Mouse (Mus musculus): ENCODE results near the gene Elp5. TPM values are rescaled to one million over a fixed set of nuclear protein-coding genes. Genes with fewer than 3 reads are reported as not detected.
A peak's percentile ranks its signal among the peaks of the same experiment; 100 is the strongest.

Elp5 gene
- polyA plus RNA-seq (2015; fragmentation: Nextera tagmentation; extraction: Ambion mirVana) = 166 and 167 TPM in 2 replicates

DNA sequence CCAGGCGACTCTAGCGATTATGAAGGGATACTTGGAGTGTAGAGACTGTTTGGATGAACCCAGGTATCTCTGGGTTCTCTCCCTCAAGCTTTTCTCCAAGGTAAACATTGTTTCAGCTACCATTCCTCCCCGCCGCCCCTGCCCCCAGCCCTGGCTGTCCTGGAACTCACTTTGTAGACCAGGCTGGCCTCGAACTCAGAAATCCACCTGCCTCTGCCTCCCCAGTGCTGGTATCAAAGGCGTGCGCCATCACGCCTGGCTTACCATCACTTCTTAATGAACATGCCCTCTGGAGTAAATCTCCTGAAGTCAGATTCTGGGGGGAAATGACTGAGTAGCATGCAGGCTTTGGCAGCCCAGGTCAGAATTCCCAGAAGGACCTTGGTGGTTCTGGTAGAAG is at the start of gene Elp5:
TSS of gene Elp5 (minus strand) at position 293 of the 400 bp plus-strand sequence.
- peaks cover 30% of the 10 kb centered on the region for H3K4me1 ChIP-seq (replicated peaks; ENCODE audit: control insufficient read depth, insufficient read depth, low read length)
- H3K9me3 ChIP-seq (ENCODE audit: control insufficient read depth, low read length) = no peaks in the 10 kb centered on the region
- peak within 1 kb of the TSS; percentile 98 for H3K27ac ChIP-seq (ENCODE audit: low read length)
- H3K4me3 ChIP-seq (replicated peaks; ENCODE audit: low read length) = peak within 1 kb of the TSS; percentile 73
- H3K4me2 ChIP-seq (ENCODE audit: low read length) = peak within 1 kb of the TSS; percentile 65
- ATAC-seq = no peak
- peaks cover 17% of the 10 kb centered on the region for H3K36me3 ChIP-seq (ENCODE audit: control insufficient read depth, insufficient read depth)
- H3K27me3 ChIP-seq (replicated peaks; ENCODE audit: control insufficient read depth, insufficient read depth, low read length) = no peaks in the 10 kb centered on the region
- WGBS = 63% methylated on average over 8 of the region's 8 CpGs
- H3K9ac ChIP-seq (replicated peaks; ENCODE audit: low read depth, low read length) = peak within 1 kb of the TSS; percentile 80

DNA sequence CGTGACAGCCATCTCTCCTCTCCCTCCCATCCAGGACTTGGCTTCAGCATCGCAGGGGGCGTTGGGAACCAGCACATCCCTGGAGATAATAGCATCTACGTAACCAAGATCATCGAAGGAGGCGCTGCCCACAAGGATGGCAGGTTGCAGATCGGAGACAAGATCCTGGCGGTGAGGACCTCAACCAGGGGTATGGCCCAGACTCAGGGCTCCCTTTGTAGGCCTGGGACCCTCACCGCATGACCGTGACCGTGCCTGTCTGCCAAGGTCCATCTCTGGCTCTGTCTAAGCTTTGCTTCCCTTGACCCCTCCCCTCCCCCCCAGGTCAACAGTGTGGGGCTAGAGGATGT is 49.0 kb upstream of the Elp5 start:
- 98% methylated on average over 11 of the region's 11 CpGs for WGBS
- H3K27ac ChIP-seq (ENCODE audit: low read length) = no peak overlapping the region

DNA sequence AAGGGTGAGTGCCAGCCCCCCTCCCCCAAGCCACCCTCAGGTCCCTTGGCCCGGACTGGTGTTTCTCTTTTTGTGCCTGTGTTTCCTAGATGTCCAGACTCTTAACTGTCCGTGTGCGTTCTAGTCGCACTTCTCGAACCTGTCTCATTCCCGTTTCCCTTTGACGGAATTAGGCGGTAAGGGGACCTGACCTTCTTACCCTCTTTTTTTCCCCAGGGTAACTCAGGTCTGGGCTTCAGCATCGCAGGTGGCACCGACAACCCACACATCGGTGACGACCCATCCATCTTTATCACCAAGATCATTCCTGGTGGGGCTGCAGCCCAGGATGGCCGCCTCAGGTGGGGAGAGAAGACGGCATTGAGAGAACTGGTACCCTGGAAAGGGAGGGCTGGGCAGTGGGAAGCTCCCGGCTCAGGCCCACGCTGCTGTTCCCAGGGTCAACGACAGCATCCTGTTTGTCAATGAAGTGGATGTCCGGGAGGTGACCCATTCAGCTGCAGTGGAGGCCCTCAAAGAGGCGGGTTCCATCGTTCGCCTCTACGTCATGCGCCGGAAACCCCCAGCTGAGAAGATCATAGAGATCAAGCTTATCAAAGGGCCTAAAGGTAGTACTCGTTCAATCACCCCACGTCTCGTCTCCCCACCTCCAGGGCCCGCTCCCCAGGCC is 48.5 kb upstream of the Elp5 start:
- Histone ChIP-seq H3K9me3 (ENCODE audit: control insufficient read depth, low read length) (no peaks in the 10 kb centered on the region), H3K27me3 (replicated peaks; ENCODE audit: control insufficient read depth, insufficient read depth, low read length) (no peaks in the 10 kb centered on the region), H3K4me1 (replicated peaks; ENCODE audit: control insufficient read depth, insufficient read depth, low read length) (peaks cover 54% of the 10 kb centered on the region), H3K27ac (ENCODE audit: low read length) (peak overlapping the region; percentile 96), H3K4me3 (replicated peaks; ENCODE audit: low read length) (peak overlapping the region; percentile 35), H3K9ac (replicated peaks; ENCODE audit: low read depth, low read length) (peak overlapping the region; percentile 43), H3K36me3 (ENCODE audit: control insufficient read depth, insufficient read depth) (peaks cover 21% of the 10 kb centered on the region), H3K4me2 (ENCODE audit: low read length) (peak overlapping the region; percentile 71)
- 94% methylated on average over 28 of the region's 28 CpGs for WGBS
- no peak for ATAC-seq

More for the DNA sequence above, 49.0 kb upstream of the Elp5 start:
- H3K4me1 ChIP-seq (replicated peaks; ENCODE audit: control insufficient read depth, insufficient read depth, low read length) = peaks cover 49% of the 10 kb centered on the region
- H3K9me3 ChIP-seq (ENCODE audit: control insufficient read depth, low read length) = no peaks in the 10 kb centered on the region
- no peaks in the 10 kb centered on the region for H3K27me3 ChIP-seq (replicated peaks; ENCODE audit: control insufficient read depth, insufficient read depth, low read length)
- H3K9ac ChIP-seq (replicated peaks; ENCODE audit: low read depth, low read length) = no peak overlapping the region
- peaks cover 21% of the 10 kb centered on the region for H3K36me3 ChIP-seq (ENCODE audit: control insufficient read depth, insufficient read depth)
- no peak for ATAC-seq
- no peak overlapping the region for H3K4me3 ChIP-seq (replicated peaks; ENCODE audit: low read length)
- no peak overlapping the region for H3K4me2 ChIP-seq (ENCODE audit: low read length)

DNA sequence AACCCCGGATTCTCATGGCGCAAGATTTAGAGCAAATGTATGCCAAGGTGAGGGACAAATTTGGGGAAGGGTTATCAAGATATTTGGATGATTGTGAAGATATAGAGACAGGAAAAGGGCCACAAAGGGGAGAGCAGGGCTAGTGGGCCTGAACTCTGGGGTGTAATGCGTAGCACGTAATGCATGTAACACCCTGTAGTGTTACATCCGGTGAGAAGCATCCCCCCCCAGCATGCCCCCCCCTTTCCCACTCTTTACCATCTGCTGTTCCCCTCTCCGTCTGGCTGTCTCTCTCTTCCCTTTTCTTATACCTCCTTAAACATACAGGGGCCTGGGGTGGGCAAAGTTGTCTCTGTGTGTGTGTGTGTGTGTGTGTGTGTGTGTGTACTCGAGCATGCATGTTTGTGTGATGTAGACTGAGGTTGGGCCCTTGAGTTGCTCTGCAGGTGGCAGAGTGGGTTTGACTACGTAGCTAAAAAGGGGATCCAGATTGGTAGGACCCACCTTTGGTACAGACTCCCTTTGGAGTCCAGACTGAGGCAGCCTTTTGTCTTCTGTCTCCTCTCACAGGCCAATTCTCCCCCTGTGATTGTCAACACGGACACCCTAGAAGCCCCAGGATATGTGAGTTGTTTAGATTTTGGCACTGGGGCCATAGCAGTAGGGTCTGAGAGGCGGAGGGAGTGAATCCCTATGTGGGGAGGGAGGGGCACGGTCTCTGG is 47.7 kb upstream of the Elp5 start:
- Histone ChIP-seq H3K4me3 (replicated peaks; ENCODE audit: low read length) (peak overlapping the region; percentile 35), H3K4me1 (replicated peaks; ENCODE audit: control insufficient read depth, insufficient read depth, low read length) (peaks cover 60% of the 10 kb centered on the region), H3K27ac (ENCODE audit: low read length) (peak overlapping the region; percentile 96), H3K4me2 (ENCODE audit: low read length) (peak overlapping the region; percentile 71), H3K36me3 (ENCODE audit: control insufficient read depth, insufficient read depth) (peaks cover 21% of the 10 kb centered on the region), H3K9me3 (ENCODE audit: control insufficient read depth, low read length) (no peaks in the 10 kb centered on the region), H3K27me3 (replicated peaks; ENCODE audit: control insufficient read depth, insufficient read depth, low read length) (no peaks in the 10 kb centered on the region), H3K9ac (replicated peaks; ENCODE audit: low read depth, low read length) (peak overlapping the region; percentile 43)
- ATAC-seq = peak; percentile 67
- 11% methylated on average over 11 of the region's 11 CpGs for WGBS

DNA sequence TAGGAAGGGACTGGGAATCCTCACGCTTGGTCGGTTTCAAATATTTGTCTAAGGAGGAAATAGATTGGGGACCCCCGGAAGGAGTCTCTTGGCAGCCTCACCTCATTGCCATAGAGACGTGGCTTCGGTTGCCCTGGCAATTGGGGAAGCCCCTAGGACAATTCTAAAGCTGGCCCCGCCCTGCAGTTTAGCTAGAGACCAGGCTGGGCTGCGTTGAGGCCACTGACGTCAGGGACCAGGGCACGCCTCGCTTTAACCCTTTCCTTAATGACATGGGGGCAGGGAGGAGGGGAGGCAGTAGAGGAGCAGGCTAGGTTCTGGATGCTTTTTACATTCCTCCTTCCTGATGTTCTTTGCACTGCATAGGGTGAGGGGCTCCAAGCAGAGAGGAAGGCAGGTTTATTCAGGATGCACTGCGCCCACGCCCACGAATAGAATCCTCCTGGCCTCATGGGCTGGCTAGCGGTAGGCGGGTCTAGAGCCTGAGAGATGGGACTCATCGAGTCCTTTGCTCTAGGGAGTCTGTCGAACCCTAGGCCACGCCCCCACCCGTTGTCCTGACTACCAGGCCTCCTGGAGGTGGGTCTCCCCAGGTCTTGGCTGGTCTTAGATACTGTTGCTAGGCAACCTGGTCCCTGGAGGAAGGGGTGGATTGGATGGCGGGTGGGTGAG is 46.9 kb upstream of the Elp5 start:
- Histone ChIP-seq H3K27me3 (replicated peaks; ENCODE audit: control insufficient read depth, insufficient read depth, low read length) (no peaks in the 10 kb centered on the region), H3K4me3 (replicated peaks; ENCODE audit: low read length) (peak overlapping the region; percentile 35), H3K9me3 (ENCODE audit: control insufficient read depth, low read length) (no peaks in the 10 kb centered on the region), H3K27ac (ENCODE audit: low read length) (peak overlapping the region; percentile 96), H3K36me3 (ENCODE audit: control insufficient read depth, insufficient read depth) (peaks cover 21% of the 10 kb centered on the region), H3K9ac (replicated peaks; ENCODE audit: low read depth, low read length) (peak overlapping the region; percentile 33), H3K4me1 (replicated peaks; ENCODE audit: control insufficient read depth, insufficient read depth, low read length) (peaks cover 68% of the 10 kb centered on the region), H3K4me2 (ENCODE audit: low read length) (peak overlapping the region; percentile 71)
- WGBS = 0% methylated on average over 20 of the region's 20 CpGs
- ATAC-seq = peak; percentile 92

DNA sequence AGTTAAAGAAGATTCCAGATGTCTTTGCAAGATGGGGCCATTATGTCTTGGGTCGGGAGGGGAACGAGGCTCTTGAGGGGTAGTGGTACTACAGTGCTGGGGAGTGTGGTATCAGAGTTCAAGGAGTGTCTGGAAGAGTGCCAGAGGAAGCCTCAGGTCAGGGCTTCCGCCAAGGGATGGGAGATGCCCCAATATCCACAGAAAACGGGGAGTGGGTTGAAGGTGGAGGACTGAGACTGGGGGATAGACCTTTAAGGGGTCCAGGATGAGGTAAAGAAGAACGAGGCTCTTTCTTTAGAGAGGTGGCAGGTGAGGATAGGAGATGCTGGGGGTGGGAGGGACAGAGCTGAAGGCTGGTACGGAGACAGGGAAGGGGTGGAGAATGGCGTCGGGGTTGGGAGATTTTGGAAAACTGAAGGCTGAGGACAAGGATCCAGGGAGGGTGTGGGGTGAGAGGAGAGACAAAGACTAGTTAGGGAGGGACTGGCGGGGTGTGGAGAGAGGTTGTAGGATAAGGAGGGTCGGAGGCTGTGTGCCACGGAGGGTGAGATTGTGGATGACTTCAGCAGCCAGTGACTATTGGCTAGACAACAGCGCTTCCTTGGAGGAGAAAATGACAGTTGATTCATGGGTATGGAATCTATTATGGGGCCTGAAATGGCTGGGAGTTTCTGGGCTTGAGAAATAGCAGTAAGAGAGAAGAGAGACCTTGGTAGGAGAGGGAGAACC is 46.2 kb upstream of the Elp5 start:
- Histone ChIP-seq H3K4me3 (replicated peaks; ENCODE audit: low read length) (peak overlapping the region; percentile 35), H3K27me3 (replicated peaks; ENCODE audit: control insufficient read depth, insufficient read depth, low read length) (no peaks in the 10 kb centered on the region), H3K9ac (replicated peaks; ENCODE audit: low read depth, low read length) (peak overlapping the region; percentile 33), H3K27ac (ENCODE audit: low read length) (peak overlapping the region; percentile 96), H3K9me3 (ENCODE audit: control insufficient read depth, low read length) (no peaks in the 10 kb centered on the region), H3K36me3 (ENCODE audit: control insufficient read depth, insufficient read depth) (peaks cover 20% of the 10 kb centered on the region), H3K4me1 (replicated peaks; ENCODE audit: control insufficient read depth, insufficient read depth, low read length) (peaks cover 75% of the 10 kb centered on the region), H3K4me2 (ENCODE audit: low read length) (peak overlapping the region; percentile 71)
- ATAC-seq = 0 out of 2 replicates have a peak, but pooled peaks have one; percentile 1
- WGBS = 21% methylated on average over 12 of the region's 12 CpGs

DNA sequence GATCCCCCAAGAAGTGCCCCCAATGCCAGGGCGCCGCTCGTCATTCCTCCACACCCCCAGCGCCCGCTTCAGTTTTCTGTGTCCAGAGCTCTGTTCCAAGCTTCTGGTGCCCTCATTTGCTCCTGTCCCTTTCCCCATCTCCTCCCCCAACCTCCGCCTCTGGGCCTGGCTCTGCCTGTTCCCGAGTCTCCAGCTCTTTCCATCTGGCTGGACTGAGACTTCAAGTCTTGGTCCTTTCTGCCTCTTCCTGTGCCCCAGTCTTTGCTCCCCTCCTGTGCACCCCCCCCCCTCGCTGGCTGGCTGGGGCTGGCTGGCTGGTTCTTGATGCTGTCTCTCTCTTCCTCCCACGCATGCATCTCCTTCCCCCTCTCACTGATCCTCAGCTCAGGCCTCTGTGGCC is 45.1 kb upstream of the Elp5 start:
- no peak for ATAC-seq
- Histone ChIP-seq H3K4me1 (replicated peaks; ENCODE audit: control insufficient read depth, insufficient read depth, low read length) (peaks cover 86% of the 10 kb centered on the region), H3K27ac (ENCODE audit: low read length) (peak overlapping the region; percentile 96), H3K9ac (replicated peaks; ENCODE audit: low read depth, low read length) (peak overlapping the region; percentile 4), H3K36me3 (ENCODE audit: control insufficient read depth, insufficient read depth) (peaks cover 13% of the 10 kb centered on the region), H3K4me2 (ENCODE audit: low read length) (no peak overlapping the region; the same call in none of the 2 replicates), H3K9me3 (ENCODE audit: control insufficient read depth, low read length) (no peaks in the 10 kb centered on the region), H3K27me3 (replicated peaks; ENCODE audit: control insufficient read depth, insufficient read depth, low read length) (no peaks in the 10 kb centered on the region), H3K4me3 (replicated peaks; ENCODE audit: low read length) (no peak overlapping the region)
- WGBS = 29% methylated on average over 9 of the region's 9 CpGs

DNA sequence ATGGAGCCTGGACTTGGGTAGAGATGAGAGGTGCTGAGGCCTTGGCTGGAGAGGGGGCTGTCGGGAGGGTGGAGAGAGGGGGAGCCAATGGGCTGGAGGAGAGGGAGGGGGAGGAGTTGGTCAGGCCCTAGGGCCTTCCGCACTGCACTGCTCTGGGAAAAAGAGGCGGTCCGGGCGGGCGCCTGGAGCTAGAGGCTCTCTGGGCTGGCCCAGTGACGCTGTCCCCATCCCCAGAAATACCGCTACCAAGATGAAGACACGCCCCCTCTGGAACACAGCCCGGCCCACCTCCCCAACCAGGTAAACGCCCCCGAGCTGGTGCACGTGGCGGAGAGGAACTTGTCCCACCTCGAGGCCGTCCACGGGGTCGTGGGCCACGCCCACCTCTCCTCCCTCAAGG is 44.4 kb upstream of the Elp5 start:
- Histone ChIP-seq H3K4me1 (replicated peaks; ENCODE audit: control insufficient read depth, insufficient read depth, low read length) (peaks cover 93% of the 10 kb centered on the region), H3K4me2 (ENCODE audit: low read length) (peak overlapping the region; percentile 48), H3K9ac (replicated peaks; ENCODE audit: low read depth, low read length) (peak overlapping the region; percentile 4; the same call in 1 of the 2 replicates), H3K9me3 (ENCODE audit: control insufficient read depth, low read length) (no peaks in the 10 kb centered on the region), H3K4me3 (replicated peaks; ENCODE audit: low read length) (0 out of 2 replicates have a peak overlapping the region, but pooled peaks have one; percentile 21), H3K27me3 (replicated peaks; ENCODE audit: control insufficient read depth, insufficient read depth, low read length) (no peaks in the 10 kb centered on the region), H3K27ac (ENCODE audit: low read length) (peak overlapping the region; percentile 96), H3K36me3 (ENCODE audit: control insufficient read depth, insufficient read depth) (peaks cover 7% of the 10 kb centered on the region)
- WGBS = 0% methylated on average over 18 of the region's 19 CpGs
- ATAC-seq = no peak

Data from forebrain, embryonic 16.5 days (tissue).